Mouse (Mus musculus): ENCODE data around the gene Zfyve16. TPM values are rescaled to one million over a fixed set of nuclear protein-coding genes. Genes with fewer than 3 reads are reported as not detected.

The Zfyve16 gene
- 13.1 TPM for polyA plus RNA-seq (2014; fragmentation: Illumina TruSeq; extraction: RNeasy Lipid Tissue Mini Kit (QIAGEN cat#74804); ENCODE audit: low read depth, low replicate concordance)

DNA sequence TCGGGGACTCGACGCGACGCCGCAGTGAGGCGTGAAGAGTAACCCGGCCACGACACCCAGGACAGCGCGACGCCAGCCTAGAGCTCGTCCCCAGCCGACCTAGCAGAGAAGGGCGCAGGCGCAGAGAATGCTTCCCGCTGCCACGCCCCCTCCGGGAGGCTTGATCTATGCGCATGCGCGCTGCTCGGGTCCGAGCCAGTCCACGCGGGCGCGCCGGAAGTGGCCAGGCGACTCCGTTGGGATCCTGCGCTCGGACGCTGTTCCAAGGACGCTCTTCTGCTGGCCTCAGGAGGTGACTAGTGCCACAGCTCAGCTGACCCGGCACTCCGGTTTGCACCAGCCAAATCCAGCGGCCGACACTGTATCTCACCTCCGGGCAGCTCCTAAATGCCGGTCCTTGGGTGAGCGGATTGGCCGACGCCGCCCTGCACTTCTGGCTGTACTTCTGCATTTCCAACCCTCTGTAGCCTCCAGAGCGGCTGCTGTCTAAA, at the start of gene Zfyve16:
Gene Zfyve16 (minus strand): TSS at position 148 of the 491 bp plus-strand sequence.

DNA sequence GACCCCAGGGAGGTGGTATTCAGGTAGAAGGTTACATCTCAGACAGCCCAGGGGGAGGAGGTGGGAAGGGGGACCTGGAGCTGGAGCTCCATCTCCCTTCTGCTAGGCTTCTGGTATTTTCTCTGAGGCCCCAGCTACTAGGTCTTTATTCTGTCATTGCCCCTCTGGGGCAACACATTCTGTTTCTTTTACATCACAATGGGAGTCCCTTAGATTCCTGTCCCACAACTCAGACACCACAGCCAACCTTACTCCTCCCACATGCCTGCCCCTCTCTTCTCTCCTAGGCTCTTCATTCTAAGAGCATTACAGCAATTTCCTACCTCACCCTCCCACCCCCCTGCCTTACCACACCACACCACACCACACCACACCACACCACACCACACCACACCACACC, 45.4 kb upstream of the Zfyve16 start, which contains the start of gene Spz1:
Gene Spz1 (minus strand): TSS at position 101 of the 400 bp plus-strand sequence.

DNA sequence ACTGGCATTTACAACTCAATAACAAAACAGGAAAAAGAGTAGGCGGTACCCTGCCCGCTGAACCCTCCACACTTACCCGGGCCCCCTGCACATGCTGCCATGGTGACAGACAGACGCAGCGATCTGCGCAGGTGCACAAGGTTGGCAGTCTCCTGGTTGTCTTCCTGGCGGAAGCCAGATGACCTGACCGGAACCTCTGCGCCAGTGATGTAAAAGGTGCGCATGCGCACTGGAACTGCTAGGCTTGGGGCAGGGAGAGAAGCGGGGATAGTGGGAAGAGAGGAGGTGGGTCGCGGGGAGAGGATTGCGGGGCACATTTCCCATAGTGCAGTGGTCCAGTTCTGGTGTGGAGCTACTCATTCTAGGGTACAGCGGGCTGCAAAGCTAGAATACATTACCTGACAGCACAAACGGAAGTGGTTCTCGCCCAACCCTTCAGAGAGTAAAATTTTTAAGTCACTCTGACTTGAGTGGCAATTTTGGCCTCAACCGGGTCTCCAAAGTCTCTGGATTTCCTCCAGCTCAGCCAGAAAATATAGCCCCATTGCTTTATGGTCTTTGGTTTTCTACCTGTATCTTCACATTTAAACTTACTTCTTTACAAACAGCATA, 46.7 kb downstream of the Zfyve16 start, which contains the start of gene Fam151b:
Gene Fam151b (minus strand): TSS at position 164 of the 612 bp plus-strand sequence.

Other genes with a start within 250 kb of the Zfyve16 start
- gene Gm20379, start 224.9 kb downstream of the Zfyve16 start, polyA plus RNA-seq (2014; fragmentation: Illumina TruSeq; extraction: RNeasy Lipid Tissue Mini Kit (QIAGEN cat#74804); ENCODE audit: low read depth, low replicate concordance) = not detected
- gene Dhfr, start 176.1 kb downstream of the Zfyve16 start, polyA plus RNA-seq (2014; fragmentation: Illumina TruSeq; extraction: RNeasy Lipid Tissue Mini Kit (QIAGEN cat#74804); ENCODE audit: low read depth, low replicate concordance) = 1.6 TPM
- gene Msh3, start 175.9 kb downstream of the Zfyve16 start, polyA plus RNA-seq (2014; fragmentation: Illumina TruSeq; extraction: RNeasy Lipid Tissue Mini Kit (QIAGEN cat#74804); ENCODE audit: low read depth, low replicate concordance) = 12.4 TPM
- not detected for gene Ankrd34b, start 105.0 kb downstream of the Zfyve16 start, polyA plus RNA-seq (2014; fragmentation: Illumina TruSeq; extraction: RNeasy Lipid Tissue Mini Kit (QIAGEN cat#74804); ENCODE audit: low read depth, low replicate concordance)
- gene Fam151b, start 46.9 kb downstream of the Zfyve16 start, polyA plus RNA-seq (2014; fragmentation: Illumina TruSeq; extraction: RNeasy Lipid Tissue Mini Kit (QIAGEN cat#74804); ENCODE audit: low read depth, low replicate concordance) = 2.9 TPM
- not detected for gene Spz1, start 45.3 kb upstream of the Zfyve16 start, polyA plus RNA-seq (2014; fragmentation: Illumina TruSeq; extraction: RNeasy Lipid Tissue Mini Kit (QIAGEN cat#74804); ENCODE audit: low read depth, low replicate concordance)
- gene Serinc5, start 80.2 kb upstream of the Zfyve16 start, polyA plus RNA-seq (2014; fragmentation: Illumina TruSeq; extraction: RNeasy Lipid Tissue Mini Kit (QIAGEN cat#74804); ENCODE audit: low read depth, low replicate concordance) = 14.3 TPM

Data from heart, adult 10 weeks (tissue).